Mouse (Mus musculus) heart, adult 11 months (tissue): Measurements from ENCODE around the gene A4gnt.
A peak's percentile ranks its signal among the peaks of the same experiment; 100 is the strongest.

Experiments
- DNase-seq: peaks from one replicate; pipeline ENCODE4 v3.0.0; 2022

A4gnt gene

DNA sequence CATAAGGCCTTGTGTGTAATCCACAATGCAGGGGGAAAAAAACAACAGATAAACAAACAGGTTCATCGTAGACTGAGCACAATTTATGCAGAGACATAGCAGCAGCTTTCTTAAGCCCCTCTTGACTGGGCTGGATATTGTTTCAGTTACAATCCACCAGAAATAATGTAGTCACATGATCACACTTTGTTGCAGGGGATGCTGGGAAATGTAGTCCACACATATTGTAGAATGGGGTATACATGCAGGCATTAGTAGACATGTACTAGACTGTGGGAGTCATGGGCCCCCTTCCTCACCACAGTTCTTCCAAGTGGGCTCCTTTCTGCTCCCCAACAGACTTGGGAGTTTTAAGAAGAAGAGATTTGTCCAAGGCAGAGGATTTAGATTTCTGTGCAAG lies 24.5 kb downstream of the A4gnt start:
- no peak for DNase-seq

DNA sequence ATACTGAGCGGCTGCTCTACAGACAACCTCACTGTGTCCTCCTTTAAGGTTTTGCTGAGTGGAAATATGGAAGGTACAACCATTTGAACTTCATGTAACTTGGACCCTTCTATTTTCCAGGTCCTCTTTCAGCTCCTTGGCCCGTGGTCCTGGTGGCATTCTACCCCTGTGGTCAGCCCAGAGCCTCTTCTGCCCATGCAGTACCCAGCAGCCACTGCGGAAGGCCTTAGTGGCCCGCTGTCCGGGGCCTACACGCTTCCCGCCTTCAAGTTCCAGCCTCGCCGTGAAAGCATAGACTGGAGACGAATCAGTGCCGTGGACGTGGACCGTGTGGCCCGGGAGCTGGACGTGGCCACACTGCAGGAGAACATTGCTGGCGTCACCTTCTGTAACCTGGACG lies 24.9 kb downstream of the A4gnt start:
- DNase-seq: peak; percentile 91

DNA sequence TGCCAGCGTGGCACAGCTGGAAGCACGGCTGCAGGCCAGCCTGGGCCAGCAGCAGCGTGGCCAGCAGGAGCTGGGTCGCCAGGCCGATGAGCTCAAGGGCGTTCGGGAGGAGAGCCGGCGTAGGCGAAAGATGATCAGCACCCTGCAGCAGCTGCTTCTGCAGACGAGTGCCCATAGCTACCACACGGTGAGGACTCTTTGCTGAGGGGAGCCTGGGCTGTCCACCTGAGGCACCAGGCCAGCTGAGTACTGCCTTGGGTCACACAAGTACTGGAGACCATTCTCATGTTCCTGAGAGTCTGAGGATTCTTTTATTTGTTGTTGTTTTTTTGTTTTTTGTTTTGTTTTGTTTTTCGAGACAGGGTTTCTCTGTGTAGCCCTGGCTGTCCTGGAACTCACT lies 25.4 kb downstream of the A4gnt start:
- DNase-seq: no peak

DNA sequence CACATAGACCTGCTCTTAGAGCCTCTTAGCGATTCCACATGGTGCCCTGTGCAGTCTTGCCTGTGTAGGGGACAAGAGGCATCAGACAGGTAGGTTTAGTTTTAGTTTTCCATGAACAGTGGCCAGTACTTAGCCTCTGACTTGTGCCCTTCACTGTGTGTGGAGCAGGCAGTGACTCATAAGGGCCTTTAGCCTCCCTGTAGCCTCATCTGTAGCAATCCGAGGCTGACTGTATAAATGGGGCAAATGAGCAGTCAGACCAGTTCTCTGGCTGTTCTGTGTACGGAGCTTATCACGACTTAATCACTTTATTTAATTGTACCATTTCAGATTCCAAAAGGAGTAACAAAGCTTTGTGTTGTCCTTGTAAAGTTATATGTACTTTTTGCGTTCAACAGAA lies 27.7 kb downstream of the A4gnt start:
- no peak for DNase-seq

DNA sequence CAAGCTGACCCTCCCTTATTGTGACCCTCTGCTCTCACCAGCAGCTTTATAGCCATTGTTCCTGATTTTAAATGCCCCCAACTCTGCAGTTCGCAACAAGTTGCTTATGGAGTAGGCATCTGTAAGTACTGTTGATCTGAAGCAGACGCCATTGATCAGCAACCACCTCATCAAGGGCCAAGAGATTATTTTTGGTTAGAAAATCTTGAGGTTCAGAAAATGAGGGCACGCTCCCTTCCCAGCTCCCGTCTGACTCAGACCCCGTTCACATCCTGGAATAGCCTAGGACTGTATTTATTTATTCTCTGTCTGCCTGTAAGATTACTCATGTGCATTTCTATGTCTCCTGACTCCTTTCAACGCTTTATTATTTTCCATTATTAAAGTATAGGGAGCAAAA lies 33.1 kb downstream of the A4gnt start:
- no peak for DNase-seq

DNA sequence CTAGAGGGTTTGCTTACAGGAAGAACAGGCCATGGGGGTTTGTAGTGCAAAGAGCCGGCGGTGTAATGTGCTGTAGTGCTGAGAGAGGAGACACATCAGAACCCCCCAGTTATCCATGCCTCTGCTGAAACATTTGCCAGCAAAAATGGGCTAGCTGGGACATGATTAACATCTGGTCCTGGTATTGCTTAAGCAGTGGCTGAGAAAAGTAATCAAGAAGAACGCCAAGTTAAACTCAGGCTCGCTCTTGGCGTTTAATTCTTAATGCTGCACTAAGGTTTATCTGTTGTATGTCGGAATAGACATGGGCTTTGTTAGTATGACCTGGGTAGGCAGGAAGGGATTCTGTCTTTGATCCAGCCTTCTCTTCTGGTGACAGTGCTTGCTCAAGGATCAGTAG lies 33.8 kb downstream of the A4gnt start:
- no peak for DNase-seq

DNA sequence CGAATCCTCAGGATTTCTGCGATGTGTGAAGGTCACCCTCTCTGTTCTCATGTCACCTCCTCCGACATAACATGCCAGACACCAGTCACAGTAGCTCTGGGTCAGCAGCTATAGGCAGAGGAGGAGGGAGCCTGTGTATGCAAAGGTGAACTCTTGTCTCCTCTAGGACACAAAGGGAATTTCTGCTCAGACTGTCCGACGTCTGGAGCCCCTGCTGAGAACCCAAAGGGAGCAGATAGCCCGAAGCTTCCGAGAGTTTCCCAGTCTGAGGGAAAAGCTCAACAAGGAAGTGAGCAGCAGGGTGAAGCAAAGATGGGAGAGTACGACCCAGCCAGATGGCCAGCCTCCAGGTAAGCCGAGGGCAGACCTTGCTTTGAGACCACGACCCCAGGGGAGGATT lies 48.5 kb downstream of the A4gnt start:
- DNase-seq: peak; percentile 74

DNA sequence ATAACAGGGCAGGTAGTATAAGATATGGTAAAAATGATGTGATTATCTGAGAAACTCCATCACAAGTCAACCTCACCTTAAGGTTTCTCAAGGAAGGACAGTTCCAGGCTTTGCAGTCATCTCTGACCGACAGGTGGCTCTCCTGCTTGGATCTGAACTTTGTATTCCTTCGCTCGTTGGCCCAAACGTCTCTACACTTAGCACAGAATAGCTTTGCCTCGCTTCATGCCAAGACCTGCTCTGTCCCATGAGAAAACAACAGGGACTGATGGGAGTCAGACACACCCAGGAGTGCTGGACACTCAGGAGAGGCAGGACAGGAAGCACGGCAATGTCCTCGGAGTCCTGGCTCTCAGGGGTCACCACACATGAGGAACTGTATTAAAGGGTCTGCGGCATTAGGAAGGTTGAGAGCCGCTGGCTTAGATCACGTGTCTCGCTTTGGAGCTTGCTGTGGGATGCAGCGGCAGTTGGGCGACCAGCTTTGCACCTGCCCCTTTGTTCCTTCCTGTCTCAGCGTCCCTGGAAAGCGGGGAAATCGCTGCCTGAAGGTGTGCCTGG lies 49.4 kb downstream of the A4gnt start:
- DNase-seq: peak; percentile 85

DNA sequence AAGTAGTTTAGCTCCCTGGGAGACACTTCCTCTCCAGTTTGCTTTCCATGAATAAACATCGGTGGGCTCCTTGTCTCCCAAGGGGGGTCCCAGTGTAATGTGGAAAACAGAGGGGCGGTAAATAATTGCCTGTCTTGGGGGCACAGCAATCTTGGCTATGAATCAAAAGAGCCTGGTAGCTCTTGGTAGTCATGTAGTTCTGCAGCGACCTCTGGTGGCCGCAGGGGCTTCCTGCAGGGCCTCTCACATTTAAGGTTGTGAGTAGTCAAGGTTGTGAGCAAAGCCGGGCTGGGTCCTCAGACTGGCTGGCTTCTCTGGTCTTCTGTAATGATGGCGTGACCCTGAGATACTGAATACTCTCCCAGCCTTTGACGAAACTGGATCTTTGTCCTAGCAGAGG lies 50.1 kb downstream of the A4gnt start:
- DNase-seq: peak; percentile 92

DNA sequence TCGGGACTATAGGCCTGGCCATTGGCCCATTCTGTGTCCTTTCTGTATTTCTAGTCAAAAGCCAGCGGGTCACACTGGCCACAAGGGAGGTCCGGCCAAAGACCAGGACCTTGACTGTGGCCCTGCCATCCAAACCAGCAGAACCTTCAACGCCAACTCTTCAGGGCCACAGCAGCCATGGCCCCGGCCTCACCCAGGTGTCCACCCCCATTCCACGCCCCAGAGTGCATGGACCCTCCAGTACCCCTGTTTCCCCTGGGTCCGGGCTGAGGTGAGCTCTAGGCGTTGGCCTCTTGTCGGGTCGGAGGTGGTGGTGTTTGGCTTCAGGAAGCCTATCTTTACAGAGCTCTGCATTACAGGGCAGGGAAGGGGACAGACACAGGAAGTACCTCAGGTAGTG lies 50.6 kb downstream of the A4gnt start:
- peak; percentile 90 for DNase-seq

DNA sequence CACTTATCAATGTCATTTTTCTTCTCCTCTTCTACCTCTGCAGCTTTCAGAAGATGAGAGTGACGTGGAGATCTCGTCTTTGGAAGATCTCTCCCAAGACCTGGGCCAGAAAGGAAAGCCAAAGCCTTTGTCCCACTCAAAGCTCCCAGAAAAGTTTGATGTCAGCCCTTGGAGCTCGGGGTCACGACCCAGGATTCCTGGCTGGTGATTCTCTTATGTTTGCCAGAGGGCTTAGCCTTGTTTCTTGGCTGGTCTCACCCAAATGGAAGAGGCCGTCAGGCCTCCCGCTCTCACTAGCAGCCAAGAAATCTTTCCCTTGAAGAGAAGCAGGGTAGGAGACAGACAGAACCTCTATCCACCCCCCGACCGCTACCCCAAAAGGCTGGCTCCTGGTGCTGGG lies 55.3 kb downstream of the A4gnt start:
- DNase-seq: peak; percentile 97

DNA sequence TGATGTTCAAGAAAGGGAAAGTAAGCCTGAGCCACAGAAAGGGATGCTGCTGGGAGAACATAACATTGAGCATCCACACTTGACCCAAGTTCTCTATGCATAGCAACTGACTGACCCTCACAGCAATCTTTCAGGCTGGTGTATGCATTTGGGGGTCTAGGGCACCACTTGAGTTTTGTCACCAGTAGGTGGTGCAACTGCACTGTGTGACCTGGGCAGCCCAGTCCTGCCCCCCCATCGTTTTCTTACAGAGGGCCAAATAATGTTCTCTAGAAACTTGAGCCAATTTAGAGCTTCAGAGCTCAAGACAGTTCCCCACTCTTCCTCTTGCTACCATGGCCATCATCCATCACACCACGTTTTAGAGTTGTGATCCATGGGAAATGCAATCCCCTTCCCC lies 59.3 kb downstream of the A4gnt start:
- DNase-seq: peak; percentile 61
